Mouse (Mus musculus) lung, embryonic 14.5 days (tissue): ENCODE results near the gene Gje1. TPM values are rescaled to one million over a fixed set of nuclear protein-coding genes. Genes with fewer than 3 reads are reported as not detected.
A peak's percentile ranks its signal among the peaks of the same experiment; 100 is the strongest.

Experiments
- ATAC-seq: fragments of 200-750 bp; cut with Nextera tagmentation; 2 replicates; pipeline ENCODE4 v1.8.0; 2017; ENCODE audit warnings: mild to moderate bottlenecking, moderate TSS enrichment, moderate library complexity; ENCODE audit not compliant: insufficient read depth
- DNase-seq: peaks from one replicate; pipeline ENCODE4 v3.0.0-alpha.2; 2015
- H3K27ac ChIP-seq: fragments of 300-500 bp; sonication (generic); 2 replicates; pipeline ENCODE4 v1.5.1; 2014; ENCODE audit warnings: low read depth, mild to moderate bottlenecking, moderate library complexity
- H3K27me3 ChIP-seq: fragments of 300-500 bp; sonication (generic); 2 replicates; pipeline ENCODE4 v1.6.1; 2014; ENCODE audit warnings: low read length, control low read depth; ENCODE audit not compliant: insufficient read depth
- H3K36me3 ChIP-seq: fragments of 300-500 bp; sonication (generic); 2 replicates; pipeline ENCODE4 v1.6.1; 2014; ENCODE audit warnings: control low read depth; ENCODE audit not compliant: insufficient read depth
- H3K4me1 ChIP-seq: fragments of 300-500 bp; sonication (generic); 2 replicates; pipeline ENCODE4 v1.6.1; 2014; ENCODE audit warnings: antibody characterized with exemption, control low read depth; ENCODE audit not compliant: insufficient read depth
- H3K4me2 ChIP-seq: fragments of 300-500 bp; sonication (generic); 2 replicates; pipeline ENCODE4 v1.6.1; 2014; ENCODE audit warnings: mild to moderate bottlenecking
- H3K4me3 ChIP-seq: fragments of 300-500 bp; sonication (generic); 2 replicates; pipeline ENCODE4 v1.5.1; 2014; ENCODE audit warnings: low read depth, low read length
- H3K9ac ChIP-seq: fragments of 300-500 bp; sonication (generic); 2 replicates; pipeline ENCODE4 v1.6.1; 2014
- H3K9me3 ChIP-seq: fragments of 300-500 bp; sonication (generic); 2 replicates; pipeline ENCODE4 v1.6.1; 2016; ENCODE audit warnings: low read depth, low read length, control low read depth
- CTCF ChIP-seq: IDR thresholded peaks from 2 replicates; pipeline ENCODE4 v1.5.1; 2016; ENCODE audit warnings: antibody characterized with exemption, low read depth
- WGBS: fragments of 180-500 bp; shearing (Covaris S2); extraction: QIAGEN DNeasy Blood & Tissue Kit; methylation state at CpG from one replicate; pipeline ENCODE4 v1.1.7; 2014; 5-methylcytosine and 5-hydroxymethylcytosine counted together
- polyA plus RNA-seq: library from polyadenylated mRNA; unstranded; fragments of >200 nt; fragmentation: Nextera tagmentation; extraction: Ambion mirVana; gene quantifications from 2 replicates; pipeline ENCODE4 v1.2.1, GENCODE M21; 2014

Gene Gje1
- polyA plus RNA-seq, 1 experiment from 2014 or later: not detected

DNA sequence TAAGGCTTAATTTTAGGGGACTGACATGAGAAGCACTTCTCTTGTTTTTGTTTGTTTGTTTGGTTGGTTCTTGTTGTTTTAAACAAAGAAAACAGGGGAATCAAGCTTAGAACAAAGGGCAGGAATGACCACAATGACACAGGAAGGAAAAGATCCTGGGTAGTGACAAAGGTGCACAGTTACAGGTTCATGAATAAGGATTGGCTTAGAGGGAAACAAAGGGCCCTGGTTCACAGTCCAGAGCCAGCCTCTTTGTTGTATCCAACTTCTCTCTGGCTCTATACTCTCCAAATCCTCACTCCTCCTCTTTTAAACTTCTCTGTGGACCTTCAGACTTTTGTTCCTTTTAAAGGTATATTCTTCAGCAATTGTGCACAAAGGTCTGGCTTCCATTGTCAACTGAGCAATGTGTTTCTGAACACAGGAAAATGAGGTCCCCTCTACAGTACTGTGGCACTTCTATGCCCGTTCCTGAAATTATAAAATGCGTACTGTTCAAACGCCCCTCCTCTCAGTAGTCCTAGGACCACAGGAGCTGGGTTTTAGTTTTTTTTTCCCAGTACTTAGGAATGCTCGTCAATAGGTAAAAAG is 14.1 kb downstream of the Gje1 start:
- Histone ChIP-seq H3K27me3 (no peaks in the 10 kb centered on the region), H3K4me2 (peak overlapping the region; percentile 69), H3K4me1 (peaks cover 5% of the 10 kb centered on the region), H3K4me3 (peak overlapping the region; percentile 94), H3K36me3 (no peaks in the 10 kb centered on the region), H3K27ac (no peak overlapping the region), H3K9me3 (no peaks in the 10 kb centered on the region), H3K9ac (peak overlapping the region; percentile 79)
- no peak for ATAC-seq
- TF ChIP-seq CTCF: no peak
- DNase-seq: no peak
- WGBS: 65% methylated on average over 4 of the region's 4 CpGs

DNA sequence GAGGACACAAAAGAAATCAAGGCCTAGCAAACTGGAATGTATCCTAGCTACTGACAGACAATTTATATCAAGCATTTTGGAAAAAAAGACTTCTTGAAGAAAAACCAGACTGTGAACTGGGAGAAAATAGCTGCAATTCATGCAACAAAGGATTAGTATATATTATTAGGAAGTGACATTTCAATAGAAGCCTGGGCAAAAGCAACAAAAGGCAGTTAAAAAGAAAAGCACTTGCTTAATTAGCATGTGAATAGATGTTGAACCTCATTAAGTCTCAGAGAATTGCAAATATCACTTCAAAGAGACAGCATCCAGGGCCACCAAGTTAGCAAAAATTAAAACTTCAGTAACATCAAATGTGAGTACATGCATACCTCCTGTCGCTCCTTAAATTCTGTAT is 14.8 kb downstream of the Gje1 start:
- Histone ChIP-seq H3K36me3 (no peaks in the 10 kb centered on the region), H3K4me1 (peaks cover 5% of the 10 kb centered on the region), H3K9ac (no peak overlapping the region), H3K4me2 (peak overlapping the region; percentile 69; the same call in 1 of the 2 replicates), H3K4me3 (no peak overlapping the region), H3K27ac (no peak overlapping the region), H3K27me3 (no peaks in the 10 kb centered on the region), H3K9me3 (no peaks in the 10 kb centered on the region)
- no peak for TF ChIP-seq CTCF
- DNase-seq (no peak), ATAC-seq (no peak)
- 83% methylated on average over 1 of the region's 1 CpGs for WGBS

DNA sequence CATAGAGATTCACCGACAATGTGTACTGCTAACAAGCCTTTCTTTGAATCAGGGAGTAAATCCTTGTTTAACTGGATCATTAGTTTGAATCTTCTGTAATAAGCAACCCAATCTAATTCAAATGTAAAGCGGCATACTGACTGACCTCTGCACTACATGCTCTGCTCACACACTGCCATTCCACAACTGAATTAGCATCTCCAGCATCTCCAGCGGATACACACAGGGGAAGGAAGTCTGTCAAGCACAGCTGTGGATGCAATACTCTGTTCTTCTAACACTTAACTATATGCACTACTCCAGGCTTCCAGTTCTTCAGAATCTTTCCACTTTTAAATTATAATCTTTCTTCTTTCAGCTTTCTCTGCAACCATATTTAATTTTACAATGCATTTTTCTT is 27.7 kb downstream of the Gje1 start:
- 86% methylated on average over 3 of the region's 3 CpGs for WGBS
- Histone ChIP-seq H3K4me3 (no peak overlapping the region), H3K27me3 (no peaks in the 10 kb centered on the region), H3K36me3 (peaks cover 9% of the 10 kb centered on the region; the same call in 1 of the 2 replicates), H3K4me2 (no peak overlapping the region), H3K9me3 (peaks cover 3% of the 10 kb centered on the region; the same call in 1 of the 2 replicates), H3K9ac (no peak overlapping the region), H3K27ac (no peak overlapping the region), H3K4me1 (no peaks in the 10 kb centered on the region)
- DNase-seq (no peak), ATAC-seq (no peak)
- no peak for TF ChIP-seq CTCF

DNA sequence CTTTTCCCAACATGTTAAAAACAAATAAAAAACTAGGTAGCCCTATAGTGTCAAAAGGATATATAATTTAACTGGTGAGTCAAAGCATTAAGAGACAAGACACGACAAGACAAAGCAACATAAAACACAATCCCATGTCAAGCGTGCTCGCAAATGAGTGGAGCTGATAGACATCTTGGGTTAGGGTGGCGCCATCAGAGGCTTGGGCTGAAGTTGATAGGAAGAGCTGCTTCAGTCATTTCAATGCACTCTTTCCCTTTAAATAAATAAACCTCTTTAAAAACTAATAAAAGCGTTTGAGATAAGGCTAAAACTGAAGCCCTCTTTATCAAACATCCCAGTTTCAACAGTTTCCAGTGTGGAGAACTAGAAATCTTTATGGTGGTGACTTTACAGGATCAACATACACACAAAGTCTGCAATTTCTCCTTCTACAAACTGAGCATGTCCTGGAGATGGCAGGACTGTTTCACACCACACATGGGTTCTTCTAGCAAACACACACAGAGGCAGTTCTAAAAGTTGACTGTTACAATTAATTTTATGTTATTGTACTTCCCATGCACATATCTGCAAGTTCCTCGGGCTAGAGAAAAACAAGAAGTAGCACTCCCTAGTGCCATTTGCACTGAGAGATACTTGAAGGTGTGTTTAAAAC is 29.1 kb downstream of the Gje1 start:
- Histone ChIP-seq H3K36me3 (peaks cover 11% of the 10 kb centered on the region; the same call in 1 of the 2 replicates), H3K27ac (no peak overlapping the region), H3K9me3 (peaks cover 3% of the 10 kb centered on the region; the same call in 1 of the 2 replicates), H3K4me1 (no peaks in the 10 kb centered on the region), H3K9ac (no peak overlapping the region), H3K4me3 (no peak overlapping the region), H3K27me3 (no peaks in the 10 kb centered on the region), H3K4me2 (no peak overlapping the region)
- no peak for TF ChIP-seq CTCF
- WGBS: 69% methylated on average over 6 of the region's 6 CpGs
- ATAC-seq (no peak), DNase-seq (no peak)

DNA sequence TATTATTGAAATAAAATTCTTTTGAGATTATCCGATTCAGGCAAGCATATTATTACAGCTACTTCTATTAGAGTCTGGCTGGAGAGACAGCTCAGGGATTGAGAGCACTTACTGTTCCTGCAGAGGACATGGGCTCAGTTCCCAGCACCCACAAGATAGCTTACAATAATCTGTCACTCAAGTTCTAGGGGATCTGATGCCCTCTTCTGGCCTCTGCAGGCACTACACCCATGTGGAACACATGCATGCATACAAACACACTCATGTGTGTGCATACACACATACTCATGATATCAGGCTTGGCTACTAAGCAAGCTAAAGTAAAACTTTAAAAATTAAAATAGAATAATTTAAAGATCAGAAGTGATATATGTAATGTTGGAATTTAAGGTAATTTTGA is 32.4 kb downstream of the Gje1 start:
- Histone ChIP-seq H3K27me3 (no peaks in the 10 kb centered on the region), H3K4me3 (no peak overlapping the region), H3K27ac (no peak overlapping the region), H3K4me1 (no peaks in the 10 kb centered on the region), H3K9ac (no peak overlapping the region), H3K36me3 (peaks cover 13% of the 10 kb centered on the region; the same call in 1 of the 2 replicates), H3K9me3 (peaks cover 3% of the 10 kb centered on the region; the same call in 1 of the 2 replicates), H3K4me2 (no peak overlapping the region)
- WGBS: 97% methylated on average over 1 of the region's 1 CpGs
- peak; percentile 39 for TF ChIP-seq CTCF
- ATAC-seq: no peak
- DNase-seq: no peak

DNA sequence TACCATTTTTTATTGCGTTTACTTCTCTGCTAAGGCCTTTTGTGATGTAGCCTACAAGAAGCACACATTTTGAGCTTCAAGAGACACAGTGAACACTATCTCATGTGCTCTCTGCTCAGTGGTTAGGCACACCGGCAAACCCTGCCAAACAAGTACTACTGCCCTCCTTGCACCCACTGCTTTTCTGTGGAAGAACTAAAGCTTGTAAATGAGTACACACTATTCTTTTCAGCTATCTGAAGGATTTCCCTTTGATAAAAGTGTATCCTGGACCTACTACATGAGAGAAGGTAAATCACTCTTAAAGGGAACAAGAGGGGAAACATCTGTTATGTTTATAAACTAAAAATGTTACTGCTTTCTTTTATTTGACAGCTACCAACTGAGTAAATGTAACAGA is 51.9 kb downstream of the Gje1 start:
- no peak overlapping the region for H3K27ac ChIP-seq
- DNase-seq (no peak), ATAC-seq (no peak)
- no peak for TF ChIP-seq CTCF
- H3K36me3 ChIP-seq: peaks cover 28% of the 10 kb centered on the region
- no peaks in the 10 kb centered on the region for H3K27me3 ChIP-seq
- WGBS: 96% methylated on average over 2 of the region's 2 CpGs
- H3K4me2 ChIP-seq: no peak overlapping the region
- no peaks in the 10 kb centered on the region for H3K9me3 ChIP-seq
- no peak overlapping the region for H3K4me3 ChIP-seq
- no peak overlapping the region for H3K9ac ChIP-seq
- H3K4me1 ChIP-seq: no peaks in the 10 kb centered on the region

Other genes starting within 250 kb of the Gje1 start
- gene Adgrg6, start 172.6 kb downstream of the Gje1 start, polyA plus RNA-seq: 22.9 and 26.2 TPM in 2 replicates
- 111 and 117 TPM in 2 replicates for gene Vta1, start 12.7 kb downstream of the Gje1 start, polyA plus RNA-seq
- gene Nmbr, start 12.6 kb downstream of the Gje1 start, polyA plus RNA-seq: 0.42 and 0.57 TPM in 2 replicates